In genomic region chr13:25018316-25018715, GRCm38 (mm10) we compare ENCODE assay signal across 11 mouse cellular contexts. TPM values are rescaled to one million over a fixed set of nuclear protein-coding genes. Genes with fewer than 3 reads are reported as not detected.
A peak's percentile ranks its signal among the peaks of the same experiment; 100 is the strongest.
DNase-seq lines count a peak whose midpoint lies in the region; ATAC-seq lines count a peak whose summit lies in the region.
"Had no signal": no experiment of that assay in that cellular context is flagged by ENCODE, and none has a peak within 500 bp of the region (broad histone marks: within the 10 kb centered on the region; RNA-seq: fewer than 3 reads in every experiment).

No protein-coding gene starts in this region.

- peaks cover 19% of the 10 kb centered on the region for H3K4me1 ChIP-seq in heart, embryonic 13.5 days
- H3K4me1 ChIP-seq in midbrain, embryonic 12.5 days, result peaks cover 22% of the 10 kb centered on the region
- H3K4me1 ChIP-seq in midbrain, embryonic 16.5 days (ENCODE audit: control insufficient read depth, insufficient read depth, low read length), result peaks cover 17% of the 10 kb centered on the region
- peaks cover 8% of the 10 kb centered on the region for H3K4me1 ChIP-seq in intestine, embryonic 15.5 days (replicated peaks)
- H3K4me1 ChIP-seq in neural tube, embryonic 15.5 days, result peaks cover 26% of the 10 kb centered on the region

- 89% methylated on average over 9 of the region's 9 CpGs for WGBS in heart, embryonic 13.5 days
- WGBS in midbrain, embryonic 12.5 days, result 94% methylated on average over 9 of the region's 9 CpGs
- 94% methylated on average over 9 of the region's 9 CpGs for WGBS in midbrain, embryonic 16.5 days
- WGBS in intestine, embryonic 15.5 days, result 89% methylated on average over 9 of the region's 9 CpGs
- whole genome bisulfite sequencing in neural tube, embryonic 15.5 days, result 90% methylated on average over 9 of the region's 9 CpGs

- no peak overlapping the region for H3K27ac ChIP-seq in heart, embryonic 13.5 days (replicated peaks)
- no peak overlapping the region for H3K27ac ChIP-seq in midbrain, embryonic 12.5 days (replicated peaks)
- no peak overlapping the region for H3K27ac ChIP-seq in midbrain, embryonic 16.5 days (ENCODE audit: low read length)
- H3K27ac ChIP-seq in intestine, embryonic 15.5 days, result no peak overlapping the region
- no peak overlapping the region for H3K27ac ChIP-seq in neural tube, embryonic 15.5 days (replicated peaks)

- H3K4me3 ChIP-seq in heart, embryonic 13.5 days, result 0 out of 2 replicates have a peak overlapping the region, but pooled peaks have one; percentile 80
- no peak overlapping the region for H3K4me3 ChIP-seq in midbrain, embryonic 12.5 days
- no peak overlapping the region for H3K4me3 ChIP-seq in midbrain, embryonic 16.5 days (ENCODE audit: low read depth, low read length)
- H3K4me3 ChIP-seq in intestine, embryonic 15.5 days (replicated peaks), result no peak overlapping the region
- H3K4me3 ChIP-seq in neural tube, embryonic 15.5 days (replicated peaks), result no peak overlapping the region

- H3K9me3 ChIP-seq in heart, embryonic 13.5 days, result no peaks in the 10 kb centered on the region
- no peaks in the 10 kb centered on the region for H3K9me3 ChIP-seq in midbrain, embryonic 12.5 days
- no peaks in the 10 kb centered on the region for H3K9me3 ChIP-seq in midbrain, embryonic 16.5 days (replicated peaks; ENCODE audit: control insufficient read depth, low read length, poor library complexity, severe bottlenecking)
- H3K9me3 ChIP-seq in intestine, embryonic 15.5 days, result no peaks in the 10 kb centered on the region
- no peaks in the 10 kb centered on the region for H3K9me3 ChIP-seq in neural tube, embryonic 15.5 days (replicated peaks)

- intact Hi-C loops in heart, postnatal 25 days (cut with DNase I), result no loop called here

- peak overlapping the region; percentile 86 for H3K4me2 ChIP-seq in heart, embryonic 13.5 days
- peak overlapping the region; percentile 79; the same call in 1 of the 2 replicates for H3K4me2 ChIP-seq in midbrain, embryonic 12.5 days (replicated peaks)
- H3K4me2 ChIP-seq in midbrain, embryonic 16.5 days (ENCODE audit: low read length), result no peak overlapping the region
- H3K4me2 ChIP-seq in intestine, embryonic 15.5 days (replicated peaks), result peak overlapping the region; percentile 82; the same call in 1 of the 2 replicates
- H3K4me2 ChIP-seq in neural tube, embryonic 15.5 days, result peak overlapping the region; percentile 74

- peak overlapping the region; percentile 97; the same call in 1 of the 2 replicates for H3K9ac ChIP-seq in heart, embryonic 13.5 days
- no peak overlapping the region for H3K9ac ChIP-seq in midbrain, embryonic 12.5 days (replicated peaks)
- H3K9ac ChIP-seq in midbrain, embryonic 16.5 days (ENCODE audit: low read depth, low read length), result no peak overlapping the region
- H3K9ac ChIP-seq in intestine, embryonic 15.5 days, result no peak overlapping the region
- no peak overlapping the region for H3K9ac ChIP-seq in neural tube, embryonic 15.5 days (replicated peaks)

- peaks cover 15% of the 10 kb centered on the region for H3K36me3 ChIP-seq in heart, embryonic 13.5 days
- H3K36me3 ChIP-seq in midbrain, embryonic 12.5 days, result peaks cover 10% of the 10 kb centered on the region; the same call in 1 of the 2 replicates
- no peaks in the 10 kb centered on the region for H3K36me3 ChIP-seq in midbrain, embryonic 16.5 days (ENCODE audit: control insufficient read depth, insufficient read depth, low read length)
- H3K36me3 ChIP-seq in intestine, embryonic 15.5 days, result no peaks in the 10 kb centered on the region
- 0 out of 2 replicates have a peak, but pooled peaks cover 3% of the 10 kb centered on the region for H3K36me3 ChIP-seq in neural tube, embryonic 15.5 days

- no peak for DNase-seq in heart, postnatal 25 days (ENCODE audit: low spot score)
- DNase-seq in gastrocnemius, postnatal 10 days, result no peak
- DNase-seq in lung, postnatal 36 days, result no peak
- DNase-seq: right cerebral cortex, postnatal 4 days; thymus, postnatal 25 days had no signal

- no peaks in the 10 kb centered on the region for H3K27me3 ChIP-seq in heart, embryonic 13.5 days (replicated peaks)
- peaks cover 9% of the 10 kb centered on the region for H3K27me3 ChIP-seq in midbrain, embryonic 12.5 days
- H3K27me3 ChIP-seq in midbrain, embryonic 16.5 days (ENCODE audit: control insufficient read depth, insufficient read depth, low read depth, low read length), result no peaks in the 10 kb centered on the region
- no peaks in the 10 kb centered on the region for H3K27me3 ChIP-seq in intestine, embryonic 15.5 days (replicated peaks)
- no peaks in the 10 kb centered on the region for H3K27me3 ChIP-seq in neural tube, embryonic 15.5 days (replicated peaks)

- no peak for ATAC-seq in heart, embryonic 13.5 days (ENCODE audit: extremely low read depth, insufficient number of reproducible peaks, low FRiP score, low TSS enrichment)
- no peak for ATAC-seq in midbrain, embryonic 12.5 days (ENCODE audit: low FRiP score, low read depth)
- no peak for ATAC-seq in midbrain, embryonic 16.5 days
- ATAC-seq in intestine, embryonic 15.5 days, result no peak
- no peak for ATAC-seq in neural tube, embryonic 15.5 days (ENCODE audit: low FRiP score)
- ATAC-seq: activated CD4-positive, CD25-positive, alpha-beta regulatory T cell, adult 4 months had no signal

RNA-seq across cellular contexts. Expression of gene Mrs2, which starts 1.9 kb away (rescaled TPM):
- polyA plus RNA-seq in heart, embryonic 13.5 days (2015; fragmentation: Nextera tagmentation; extraction: Ambion mirVana), result 14.4 and 14.9 TPM in 2 replicates
- total RNA-seq in heart, postnatal 25 days (2021), result 10 to 100 TPM; 46.9 to 56.4 TPM
- 31.1 and 35.5 TPM in 2 replicates for polyA plus RNA-seq in midbrain, embryonic 12.5 days (2016; fragmentation: Nextera tagmentation; extraction: Ambion mirVana)
- polyA plus RNA-seq in midbrain, embryonic 16.5 days (2015; fragmentation: Nextera tagmentation; extraction: Ambion mirVana), result 14.9 and 19.3 TPM in 2 replicates
- polyA plus RNA-seq in intestine, embryonic 15.5 days (2015; fragmentation: Nextera tagmentation; extraction: Ambion mirVana), result 15.6 and 17.4 TPM in 2 replicates
- polyA plus RNA-seq in neural tube, embryonic 15.5 days (2015; fragmentation: Nextera tagmentation; extraction: Ambion mirVana), result 14.9 and 15.8 TPM in 2 replicates
- total RNA-seq in gastrocnemius, postnatal 10 days (2021), result 10 to 100 TPM; 22.9 to 31.8 TPM

RNA-seq across cellular contexts. Expression of gene Dcdc2a, which starts 37.5 kb away (rescaled TPM):
- 0.82 and 0.94 TPM in 2 replicates for polyA plus RNA-seq in heart, embryonic 13.5 days (2015; fragmentation: Nextera tagmentation; extraction: Ambion mirVana)
- total RNA-seq in heart, postnatal 25 days (2021), result not detected
- 2.4 and 2.5 TPM in 2 replicates for polyA plus RNA-seq in midbrain, embryonic 12.5 days (2016; fragmentation: Nextera tagmentation; extraction: Ambion mirVana)
- 3.9 and 4.8 TPM in 2 replicates for polyA plus RNA-seq in midbrain, embryonic 16.5 days (2015; fragmentation: Nextera tagmentation; extraction: Ambion mirVana)
- 0.96 and 1.8 TPM in 2 replicates for polyA plus RNA-seq in intestine, embryonic 15.5 days (2015; fragmentation: Nextera tagmentation; extraction: Ambion mirVana)
- 1.3 and 2.3 TPM in 2 replicates for polyA plus RNA-seq in neural tube, embryonic 15.5 days (2015; fragmentation: Nextera tagmentation; extraction: Ambion mirVana)
- under 1 TPM; 0.07 to 0.14 TPM for total RNA-seq in gastrocnemius, postnatal 10 days (2021)
- polyA plus RNA-seq: activated CD4-positive, CD25-positive, alpha-beta regulatory T cell, adult 4 months had no signal
